Mouse (Mus musculus): ENCODE measurements around the gene Masp2. TPM values are rescaled to one million over a fixed set of nuclear protein-coding genes. Genes with fewer than 3 reads are reported as not detected.

The Masp2 gene
- polyA plus RNA-seq, 1 experiment from 2014 or later, result 112 TPM

GRCm38 (mm10) chr4:148570693-148571295, 31.6 kb upstream of the Masp2 start:
- ATAC-seq (no peak), DNase-seq (no peak)
- Histone ChIP-seq H3K36me3 (replicated peaks; ENCODE audit: insufficient read depth, low read length) (peaks cover 85% of the 10 kb centered on the region), H3K4me3 (ENCODE audit: low read depth, low read length) (no peak overlapping the region), H3K4me1 (ENCODE audit: insufficient read depth) (no peaks in the 10 kb centered on the region), H3K27me3 (ENCODE audit: insufficient read depth, low read length) (no peaks in the 10 kb centered on the region), H3K9me3 (ENCODE audit: low read length) (no peaks in the 10 kb centered on the region), H3K27ac (ENCODE audit: low read depth) (no peak overlapping the region), H3K9ac (replicated peaks) (no peak overlapping the region), H3K4me2 (ENCODE audit: low read depth, low read length) (no peak overlapping the region)
- TF ChIP-seq CTCF (IDR thresholded peaks at IDR 0.05; ENCODE audit: low read depth), result no peak
- TF ChIP-seq EP300 (IDR thresholded peaks at IDR 0.05; ENCODE audit: low read depth), result no peak
- WGBS (ENCODE audit: insufficient replicate concordance), result 91% methylated on average over 9 of the region's 9 CpGs

DNA sequence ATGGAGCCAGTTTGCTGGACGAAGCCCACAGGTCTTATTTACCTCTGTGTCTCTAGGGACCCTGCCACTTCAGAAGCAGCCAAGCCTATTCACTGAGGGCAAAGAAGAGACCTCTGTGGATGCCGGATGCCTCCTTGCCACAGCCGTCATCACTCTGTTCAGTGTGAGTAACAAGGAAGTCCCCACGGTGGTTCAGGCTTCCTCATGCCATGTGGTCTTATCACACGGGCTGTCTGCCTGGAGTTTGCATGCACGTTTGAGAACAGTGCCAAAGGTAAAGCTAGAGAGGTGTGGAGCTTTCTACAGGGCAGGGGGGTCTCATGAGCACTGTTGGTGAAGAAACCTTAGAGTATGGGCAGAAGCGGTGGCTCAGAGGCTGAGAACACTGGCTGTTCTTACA, 29.1 kb upstream of the Masp2 start:
- WGBS (ENCODE audit: insufficient replicate concordance), result 70% methylated on average over 7 of the region's 7 CpGs
- ATAC-seq, result no peak
- DNase-seq, result no peak
- no peak overlapping the region for H3K4me3 ChIP-seq (ENCODE audit: low read depth, low read length)
- H3K27me3 ChIP-seq (ENCODE audit: insufficient read depth, low read length), result no peaks in the 10 kb centered on the region
- no peak for TF ChIP-seq EP300 (IDR thresholded peaks at IDR 0.05; ENCODE audit: low read depth)
- TF ChIP-seq CTCF (IDR thresholded peaks at IDR 0.05; ENCODE audit: low read depth), result no peak
- no peak overlapping the region for H3K4me2 ChIP-seq (ENCODE audit: low read depth, low read length)
- no peak overlapping the region for H3K9ac ChIP-seq (replicated peaks)
- H3K9me3 ChIP-seq (ENCODE audit: low read length), result no peaks in the 10 kb centered on the region
- no peak overlapping the region for H3K27ac ChIP-seq (ENCODE audit: low read depth)
- peaks cover 85% of the 10 kb centered on the region for H3K36me3 ChIP-seq (replicated peaks; ENCODE audit: insufficient read depth, low read length)
- H3K4me1 ChIP-seq (ENCODE audit: insufficient read depth), result no peaks in the 10 kb centered on the region

DNA sequence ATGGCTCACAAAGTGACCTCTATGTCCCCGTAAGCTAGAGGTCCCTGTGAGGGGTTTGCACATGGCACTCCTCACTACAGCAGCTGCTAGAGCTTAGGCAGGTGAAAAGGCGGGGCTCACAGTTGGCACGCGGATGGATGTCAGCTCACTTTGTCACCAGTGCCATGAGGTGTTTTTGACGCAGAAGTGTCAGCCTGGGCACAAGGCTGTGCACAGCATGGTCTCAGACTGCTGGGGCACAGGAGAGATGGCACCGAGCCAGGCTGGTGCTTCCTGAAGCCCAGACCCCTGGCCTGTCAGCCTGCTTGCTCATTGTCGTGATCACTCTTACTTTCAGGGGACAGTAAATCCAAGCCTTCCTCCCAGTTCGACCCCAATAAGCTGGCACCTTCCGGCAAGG, 21.6 kb upstream of the Masp2 start:
- DNase-seq (no peak), ATAC-seq (no peak)
- Histone ChIP-seq H3K27me3 (ENCODE audit: insufficient read depth, low read length) (no peaks in the 10 kb centered on the region), H3K4me2 (ENCODE audit: low read depth, low read length) (no peak overlapping the region), H3K4me1 (ENCODE audit: insufficient read depth) (peaks cover 10% of the 10 kb centered on the region; the same call in 1 of the 2 replicates), H3K36me3 (replicated peaks; ENCODE audit: insufficient read depth, low read length) (peaks cover 41% of the 10 kb centered on the region), H3K4me3 (ENCODE audit: low read depth, low read length) (no peak overlapping the region), H3K27ac (ENCODE audit: low read depth) (no peak overlapping the region), H3K9ac (replicated peaks) (no peak overlapping the region), H3K9me3 (ENCODE audit: low read length) (no peaks in the 10 kb centered on the region)
- TF ChIP-seq CTCF (IDR thresholded peaks at IDR 0.05; ENCODE audit: low read depth), result no peak
- no peak for TF ChIP-seq EP300 (IDR thresholded peaks at IDR 0.05; ENCODE audit: low read depth)
- WGBS (ENCODE audit: insufficient replicate concordance), result 82% methylated on average over 9 of the region's 9 CpGs

DNA sequence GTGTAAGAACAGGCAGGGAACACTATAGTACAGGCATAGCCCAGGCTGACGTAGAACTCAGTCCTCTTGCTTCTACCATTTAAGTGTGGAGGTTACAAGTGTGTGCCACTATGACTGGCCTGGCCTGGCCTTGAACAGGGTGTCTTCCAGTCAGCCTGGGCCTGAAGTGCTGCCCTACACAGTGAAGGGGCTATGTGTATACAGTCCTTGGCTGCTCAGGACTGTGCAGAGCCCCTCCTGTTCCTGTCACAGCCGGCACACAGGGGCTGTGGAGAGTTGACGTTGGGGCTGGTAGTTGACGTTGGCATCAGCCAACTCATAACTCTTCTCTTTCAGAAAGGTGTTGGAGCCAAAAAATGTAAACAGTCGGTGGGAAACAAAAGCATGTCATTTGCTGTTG, 20.9 kb upstream of the Masp2 start:
- Histone ChIP-seq H3K9me3 (ENCODE audit: low read length) (no peaks in the 10 kb centered on the region), H3K4me3 (ENCODE audit: low read depth, low read length) (no peak overlapping the region), H3K9ac (replicated peaks) (no peak overlapping the region), H3K4me2 (ENCODE audit: low read depth, low read length) (no peak overlapping the region), H3K27me3 (ENCODE audit: insufficient read depth, low read length) (no peaks in the 10 kb centered on the region), H3K27ac (ENCODE audit: low read depth) (no peak overlapping the region), H3K4me1 (ENCODE audit: insufficient read depth) (peaks cover 10% of the 10 kb centered on the region; the same call in 1 of the 2 replicates), H3K36me3 (replicated peaks; ENCODE audit: insufficient read depth, low read length) (peaks cover 35% of the 10 kb centered on the region)
- no peak for DNase-seq
- WGBS (ENCODE audit: insufficient replicate concordance), result 91% methylated on average over 5 of the region's 5 CpGs
- no peak for ATAC-seq
- TF ChIP-seq EP300 (IDR thresholded peaks at IDR 0.05; ENCODE audit: low read depth) (no peak), CTCF (IDR thresholded peaks at IDR 0.05; ENCODE audit: low read depth) (no peak)

DNA sequence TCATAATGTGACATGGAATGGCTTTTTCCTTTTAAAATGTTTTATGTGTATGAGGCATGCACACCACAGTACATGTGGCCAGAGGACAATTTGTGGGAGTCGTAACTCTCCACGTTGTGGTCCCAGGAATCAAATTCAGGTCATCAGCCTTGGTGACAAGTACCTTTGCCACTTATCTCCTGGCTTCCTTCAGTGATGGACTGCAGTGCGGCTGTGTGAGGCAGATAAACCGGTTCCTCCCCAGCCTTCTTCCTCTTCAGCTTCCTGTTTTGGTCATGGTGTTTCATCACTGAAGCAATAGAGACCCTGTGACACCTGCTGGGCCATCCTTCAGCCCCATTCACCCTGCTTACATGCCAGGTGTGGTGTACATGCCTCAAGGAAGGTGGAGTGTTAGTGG, 19.1 kb upstream of the Masp2 start:
- peaks cover 24% of the 10 kb centered on the region for H3K36me3 ChIP-seq (replicated peaks; ENCODE audit: insufficient read depth, low read length)
- ATAC-seq (peak; percentile 64), DNase-seq (no peak)
- H3K9me3 ChIP-seq (ENCODE audit: low read length), result no peaks in the 10 kb centered on the region
- no peak overlapping the region for H3K4me2 ChIP-seq (ENCODE audit: low read depth, low read length)
- 19% methylated on average over 4 of the region's 4 CpGs for WGBS (ENCODE audit: insufficient replicate concordance)
- peaks cover 10% of the 10 kb centered on the region; the same call in 1 of the 2 replicates for H3K4me1 ChIP-seq (ENCODE audit: insufficient read depth)
- no peak overlapping the region for H3K27ac ChIP-seq (ENCODE audit: low read depth)
- H3K4me3 ChIP-seq (ENCODE audit: low read depth, low read length), result no peak overlapping the region
- no peak for TF ChIP-seq EP300 (IDR thresholded peaks at IDR 0.05; ENCODE audit: low read depth)
- H3K9ac ChIP-seq (replicated peaks), result no peak overlapping the region
- no peaks in the 10 kb centered on the region for H3K27me3 ChIP-seq (ENCODE audit: insufficient read depth, low read length)

DNA sequence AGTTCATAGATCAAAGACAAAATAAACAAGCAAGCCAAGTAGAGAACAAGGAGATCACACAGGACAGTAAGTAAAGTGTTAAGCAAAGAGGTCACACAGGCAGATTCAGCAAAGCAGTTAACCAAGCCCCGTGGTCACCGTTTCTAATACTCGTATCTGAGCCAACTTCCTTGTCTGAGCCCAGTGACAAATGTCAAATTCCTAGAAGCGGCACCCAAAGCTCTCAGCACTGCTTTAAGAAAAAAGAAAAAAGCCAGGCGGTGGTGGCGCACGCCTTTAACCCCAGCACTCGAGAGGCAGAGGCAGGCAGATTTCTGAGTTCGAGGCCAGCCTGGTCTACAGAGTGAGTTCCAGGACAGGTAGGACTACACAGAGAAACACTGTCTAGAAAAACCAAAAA, 15.7 kb upstream of the Masp2 start:
- ATAC-seq (no peak), DNase-seq (no peak)
- H3K9me3 ChIP-seq (ENCODE audit: low read length), result no peaks in the 10 kb centered on the region
- H3K4me2 ChIP-seq (ENCODE audit: low read depth, low read length), result no peak overlapping the region
- no peaks in the 10 kb centered on the region for H3K27me3 ChIP-seq (ENCODE audit: insufficient read depth, low read length)
- H3K4me1 ChIP-seq (ENCODE audit: insufficient read depth), result peaks cover 10% of the 10 kb centered on the region; the same call in 1 of the 2 replicates
- 25% methylated on average over 9 of the region's 9 CpGs for WGBS (ENCODE audit: insufficient replicate concordance)
- H3K36me3 ChIP-seq (replicated peaks; ENCODE audit: insufficient read depth, low read length), result peaks cover 4% of the 10 kb centered on the region; the same call in 1 of the 2 replicates
- H3K27ac ChIP-seq (ENCODE audit: low read depth), result no peak overlapping the region
- no peak for TF ChIP-seq EP300 (IDR thresholded peaks at IDR 0.05; ENCODE audit: low read depth)
- TF ChIP-seq CTCF (IDR thresholded peaks at IDR 0.05; ENCODE audit: low read depth), result no peak
- no peak overlapping the region for H3K9ac ChIP-seq (replicated peaks)
- H3K4me3 ChIP-seq (ENCODE audit: low read depth, low read length), result no peak overlapping the region
